In genomic region chr11:19849347-19849811, GRCm38 (mm10) we compare ENCODE assay signal across 8 mouse cellular contexts.
DNase-seq lines count a peak whose midpoint lies in the region.

No protein-coding gene starts in this region.

- intact Hi-C loops in gastrocnemius, postnatal 36 days (cut with DNase I), result no loop called here
- intact Hi-C loops in left cerebral cortex, postnatal 36 days (cut with DNase I), result no loop called here

- DNase-seq in cerebellum, adult 9-11 months, result peak; percentile 22
- DNase-seq in cerebellum, adult 9-10 months, result no peak
- peak; percentile 70 to 79 for DNase-seq in urinary bladder, adult 18-20 months (ENCODE audit: low spot score in 2 of 2)
- DNase-seq in urinary bladder, postnatal 10 days (ENCODE audit: low spot score), result no peak
- peak; percentile 48 to 78 for DNase-seq in kidney, postnatal 25 days
- no peak for DNase-seq in gastrocnemius, postnatal 36 days
- DNase-seq in left cerebral cortex, postnatal 36 days (ENCODE audit: low spot score in 2 of 2), result no peak
- DNase-seq in yolk sac, embryonic 10.5 days (ENCODE audit: low spot score), result no peak

Comparison
In these comparisons a context has a peak if more than half of its experiments do, and no peak if none do; other contexts are left out.
1. DNase-seq: peak in cerebellum, adult 9-11 months (single experiment), urinary bladder, adult 18-20 months (2 of 2) and kidney, postnatal 25 days (2 of 2); none in cerebellum, adult 9-10 months (single experiment), urinary bladder, postnatal 10 days (single experiment), gastrocnemius, postnatal 36 days (0 of 2), left cerebral cortex, postnatal 36 days (0 of 2) and yolk sac, embryonic 10.5 days (single experiment).